Mouse (Mus musculus): ENCODE data around the gene Srd5a1. TPM values are rescaled to one million over a fixed set of nuclear protein-coding genes. Genes with fewer than 3 reads are reported as not detected.

Gene Srd5a1
- 28.3 and 32.5 TPM in 2 replicates for polyA plus RNA-seq (2016; fragmentation: Nextera tagmentation; extraction: Ambion mirVana)

GRCm38 (mm10) chr13:69611398-69612174 lies at the start of gene Srd5a1:
Srd5a1 (minus strand) TSS chr13:69611442.
- peak; percentile 100 for ATAC-seq (ENCODE audit: insufficient number of reproducible peaks, insufficient read depth, low FRiP score, low TSS enrichment)
- H3K36me3 ChIP-seq = peaks cover 25% of the 10 kb centered on the region
- WGBS = under 1% methylated on average over 69 of the region's 69 CpGs
- H3K4me2 ChIP-seq (replicated peaks) = peak within 1 kb of the TSS; percentile 91
- no peaks in the 10 kb centered on the region for H3K27me3 ChIP-seq
- H3K9me3 ChIP-seq = no peaks in the 10 kb centered on the region
- peak within 1 kb of the TSS; percentile 82 for H3K9ac ChIP-seq
- 0 out of 2 replicates have a peak within 1 kb of the TSS, but pooled peaks have one; percentile 30 for H3K27ac ChIP-seq
- peak within 1 kb of the TSS; percentile 95 for H3K4me3 ChIP-seq
- peaks cover 10% of the 10 kb centered on the region; the same call in 1 of the 2 replicates for H3K4me1 ChIP-seq

GRCm38 (mm10) chr13:69654508-69654907 lies 43.3 kb upstream of the Srd5a1 start:
- Histone ChIP-seq H3K4me2 (replicated peaks) (no peak overlapping the region), H3K9me3 (no peaks in the 10 kb centered on the region), H3K4me1 (no peaks in the 10 kb centered on the region), H3K9ac (no peak overlapping the region), H3K36me3 (no peaks in the 10 kb centered on the region), H3K4me3 (no peak overlapping the region), H3K27ac (no peak overlapping the region), H3K27me3 (no peaks in the 10 kb centered on the region)
- 78% methylated on average over 3 of the region's 3 CpGs for WGBS
- ATAC-seq (ENCODE audit: insufficient number of reproducible peaks, insufficient read depth, low FRiP score, low TSS enrichment) = no peak

DNA sequence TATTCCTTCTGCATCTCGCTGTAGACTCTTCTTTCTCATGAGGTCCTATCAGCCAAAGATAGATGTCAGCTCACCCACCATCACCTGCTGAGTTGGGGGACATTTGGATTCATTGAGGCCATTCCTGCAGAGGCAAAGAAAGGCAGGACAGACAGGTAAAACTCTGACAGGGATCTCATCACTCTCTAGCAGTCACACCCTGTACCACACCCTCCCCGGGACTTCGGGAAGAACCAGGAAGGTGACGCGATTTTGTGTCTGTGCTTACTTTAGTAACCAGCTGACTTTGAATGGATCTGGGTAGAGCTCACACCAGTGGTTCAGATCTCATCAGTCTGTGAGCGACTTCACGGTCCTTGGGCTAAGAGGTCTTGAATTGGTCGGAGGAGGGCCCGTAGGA lies 35.2 kb upstream of the Srd5a1 start:
- no peak overlapping the region for H3K4me3 ChIP-seq
- no peak overlapping the region for H3K27ac ChIP-seq
- no peak for ATAC-seq (ENCODE audit: insufficient number of reproducible peaks, insufficient read depth, low FRiP score, low TSS enrichment)
- H3K9ac ChIP-seq = no peak overlapping the region
- H3K36me3 ChIP-seq = no peaks in the 10 kb centered on the region
- no peak overlapping the region for H3K4me2 ChIP-seq (replicated peaks)
- H3K9me3 ChIP-seq = no peaks in the 10 kb centered on the region
- 85% methylated on average over 9 of the region's 9 CpGs for WGBS
- no peaks in the 10 kb centered on the region for H3K4me1 ChIP-seq
- H3K27me3 ChIP-seq = no peaks in the 10 kb centered on the region

DNA sequence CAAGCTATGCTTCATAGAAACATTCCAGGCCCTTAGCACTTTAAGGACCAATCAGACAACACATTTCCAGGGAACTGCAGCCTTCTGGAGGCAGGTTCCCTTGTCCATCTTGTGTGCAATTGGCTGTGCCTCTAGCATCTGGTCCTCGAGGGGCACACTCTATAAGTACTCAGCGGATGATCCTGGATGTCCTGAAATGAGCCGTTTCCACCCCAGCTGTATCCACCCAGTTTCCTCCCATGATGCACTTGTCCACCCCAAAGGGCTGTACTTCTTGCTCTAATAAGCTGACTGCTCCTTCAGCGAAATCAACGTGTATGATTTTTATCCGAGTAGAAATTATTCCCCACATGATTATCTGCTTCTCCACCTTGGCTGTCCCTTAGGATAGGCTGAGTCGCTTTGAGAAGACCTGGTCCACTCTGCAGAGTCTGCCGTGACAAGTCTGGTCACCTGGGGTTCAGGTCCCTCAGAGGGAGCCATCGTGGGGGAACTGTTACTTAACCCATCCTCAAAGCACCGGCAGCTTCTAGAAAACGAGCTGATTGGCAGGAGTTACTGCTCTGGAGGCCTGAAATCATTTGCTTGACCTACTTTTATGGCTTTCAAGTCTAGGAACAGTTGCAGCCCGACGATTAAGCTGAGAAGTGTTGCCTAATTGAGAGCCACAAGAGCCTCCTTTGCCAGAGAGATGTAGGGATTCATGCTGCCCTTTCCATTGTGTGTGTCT lies 34.6 kb upstream of the Srd5a1 start:
- Histone ChIP-seq H3K27ac (no peak overlapping the region), H3K9ac (no peak overlapping the region), H3K27me3 (no peaks in the 10 kb centered on the region), H3K4me2 (replicated peaks) (no peak overlapping the region), H3K4me3 (no peak overlapping the region), H3K36me3 (no peaks in the 10 kb centered on the region), H3K4me1 (no peaks in the 10 kb centered on the region), H3K9me3 (no peaks in the 10 kb centered on the region)
- ATAC-seq (ENCODE audit: insufficient number of reproducible peaks, insufficient read depth, low FRiP score, low TSS enrichment) = no peak
- WGBS = 82% methylated on average over 13 of the region's 13 CpGs

DNA sequence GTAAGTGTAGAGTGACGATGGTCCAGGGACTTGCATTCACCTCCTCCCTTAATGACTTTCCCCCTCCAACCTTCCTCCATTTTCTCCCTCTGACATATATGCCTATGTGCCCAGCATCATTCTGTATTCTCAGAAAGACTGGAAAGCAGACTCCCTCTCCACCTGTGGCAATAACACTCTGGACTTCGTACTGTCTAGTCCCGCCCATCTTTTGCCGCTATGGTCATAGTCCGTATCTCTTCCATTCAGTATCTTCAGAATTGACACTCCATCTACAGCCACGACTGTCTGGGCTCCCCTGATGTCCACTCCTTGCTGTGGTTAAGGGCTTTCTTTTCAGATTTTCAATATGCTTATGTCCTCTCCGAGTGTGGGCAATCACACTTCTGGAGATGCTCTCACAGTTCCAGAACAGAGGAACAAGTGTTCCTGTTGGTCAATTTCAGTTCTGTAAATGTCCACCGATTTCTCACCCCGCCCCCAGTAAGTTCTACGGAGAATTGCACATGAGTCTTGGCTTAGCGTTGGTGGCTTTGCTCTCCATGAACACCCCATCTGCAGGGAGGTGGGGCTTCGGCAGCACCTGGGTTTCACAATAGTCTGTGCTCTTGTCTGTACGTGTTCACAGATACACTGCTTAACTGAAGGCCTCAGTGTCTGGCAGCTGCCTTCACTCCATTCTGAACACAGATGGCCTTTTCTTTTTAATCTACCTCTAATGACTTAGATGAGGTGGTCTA lies 33.4 kb upstream of the Srd5a1 start:
- Histone ChIP-seq H3K4me3 (no peak overlapping the region), H3K4me1 (no peaks in the 10 kb centered on the region), H3K36me3 (0 out of 2 replicates have a peak, but pooled peaks cover under 1% of the 10 kb centered on the region), H3K9me3 (no peaks in the 10 kb centered on the region), H3K9ac (no peak overlapping the region), H3K27me3 (no peaks in the 10 kb centered on the region), H3K27ac (no peak overlapping the region), H3K4me2 (replicated peaks) (no peak overlapping the region)
- 85% methylated on average over 13 of the region's 13 CpGs for WGBS
- ATAC-seq (ENCODE audit: insufficient number of reproducible peaks, insufficient read depth, low FRiP score, low TSS enrichment) = no peak

DNA sequence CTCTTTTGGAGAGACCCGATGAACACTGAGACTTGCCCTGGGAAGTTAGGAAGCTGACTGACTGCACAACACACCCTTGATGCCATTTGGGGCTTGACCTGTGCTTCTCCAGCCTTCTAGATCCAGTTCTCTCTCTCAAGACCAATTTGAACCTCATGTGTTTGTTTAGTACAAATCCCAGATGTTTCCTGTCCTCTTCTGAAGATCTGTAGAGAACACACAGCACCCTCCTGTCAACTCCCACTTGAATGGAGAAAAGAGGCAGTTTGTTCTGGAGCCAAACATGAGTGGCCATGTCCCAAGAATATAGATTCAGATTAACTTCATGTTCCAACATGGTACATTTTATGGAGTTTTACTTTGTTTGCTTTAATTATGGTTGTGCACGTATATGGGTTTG lies 32.7 kb upstream of the Srd5a1 start:
- Histone ChIP-seq H3K36me3 (peaks cover 6% of the 10 kb centered on the region; the same call in 1 of the 2 replicates), H3K27me3 (no peaks in the 10 kb centered on the region), H3K9ac (no peak overlapping the region), H3K27ac (no peak overlapping the region), H3K9me3 (no peaks in the 10 kb centered on the region), H3K4me3 (no peak overlapping the region), H3K4me2 (replicated peaks) (no peak overlapping the region), H3K4me1 (no peaks in the 10 kb centered on the region)
- WGBS = 78% methylated on average over 2 of the region's 2 CpGs
- no peak for ATAC-seq (ENCODE audit: insufficient number of reproducible peaks, insufficient read depth, low FRiP score, low TSS enrichment)

GRCm38 (mm10) chr13:69642656-69643216 lies 31.5 kb upstream of the Srd5a1 start:
- H3K4me1 ChIP-seq = no peaks in the 10 kb centered on the region
- no peak for ATAC-seq (ENCODE audit: insufficient number of reproducible peaks, insufficient read depth, low FRiP score, low TSS enrichment)
- no peak overlapping the region for H3K4me2 ChIP-seq (replicated peaks)
- H3K27me3 ChIP-seq = no peaks in the 10 kb centered on the region
- H3K9me3 ChIP-seq = no peaks in the 10 kb centered on the region
- no peak overlapping the region for H3K4me3 ChIP-seq
- peaks cover 15% of the 10 kb centered on the region for H3K36me3 ChIP-seq
- no peak overlapping the region for H3K9ac ChIP-seq
- WGBS = 80% methylated on average over 5 of the region's 5 CpGs
- H3K27ac ChIP-seq = no peak overlapping the region

DNA sequence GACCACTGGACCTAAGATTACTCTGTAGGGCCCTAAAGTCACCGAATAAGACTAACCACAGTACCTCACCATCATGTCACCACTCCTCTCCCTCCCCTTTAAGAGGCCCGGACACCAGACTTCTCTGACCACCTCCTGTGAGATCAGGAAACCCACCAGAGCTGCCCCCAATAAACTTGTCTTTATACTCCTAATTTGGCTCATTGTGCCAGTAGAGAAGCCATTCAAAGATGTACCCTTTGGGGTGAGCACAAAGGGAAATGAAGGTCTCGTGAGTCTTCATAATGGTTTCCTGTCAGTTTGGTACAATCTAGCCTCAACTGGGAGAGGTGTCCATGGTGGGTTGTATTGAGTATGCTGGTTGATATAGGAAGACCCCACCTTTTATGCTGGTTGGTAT lies 29.8 kb upstream of the Srd5a1 start:
- H3K4me2 ChIP-seq (replicated peaks) = no peak overlapping the region
- 86% methylated on average over 3 of the region's 3 CpGs for WGBS
- H3K27ac ChIP-seq = no peak overlapping the region
- H3K4me3 ChIP-seq = no peak overlapping the region
- no peaks in the 10 kb centered on the region for H3K27me3 ChIP-seq
- no peaks in the 10 kb centered on the region for H3K9me3 ChIP-seq
- H3K4me1 ChIP-seq = no peaks in the 10 kb centered on the region
- ATAC-seq (ENCODE audit: insufficient number of reproducible peaks, insufficient read depth, low FRiP score, low TSS enrichment) = no peak
- peaks cover 29% of the 10 kb centered on the region for H3K36me3 ChIP-seq
- no peak overlapping the region for H3K9ac ChIP-seq

DNA sequence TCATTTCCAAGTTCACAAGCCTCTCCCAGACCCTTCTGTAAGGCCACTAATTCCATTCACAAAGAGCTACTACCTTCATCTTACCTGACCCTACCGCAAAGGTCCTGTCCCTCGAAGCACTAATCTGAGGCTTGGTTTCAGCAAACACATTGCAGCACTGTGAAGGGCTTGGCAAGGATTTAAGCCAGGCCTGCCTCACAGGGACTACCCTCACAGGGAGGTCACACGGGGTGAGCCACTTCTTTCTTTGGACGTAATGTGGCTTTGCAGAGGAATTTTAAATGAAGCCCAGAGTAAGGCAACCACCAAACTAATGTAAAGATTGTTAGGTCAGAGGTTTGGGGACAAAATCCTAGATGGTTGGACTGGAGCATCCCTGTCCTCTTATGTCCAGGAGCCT lies 29.3 kb upstream of the Srd5a1 start:
- Histone ChIP-seq H3K27me3 (no peaks in the 10 kb centered on the region), H3K4me3 (no peak overlapping the region), H3K9ac (no peak overlapping the region), H3K36me3 (peaks cover 34% of the 10 kb centered on the region), H3K27ac (no peak overlapping the region), H3K4me2 (replicated peaks) (no peak overlapping the region), H3K4me1 (no peaks in the 10 kb centered on the region), H3K9me3 (no peaks in the 10 kb centered on the region)
- no peak for ATAC-seq (ENCODE audit: insufficient number of reproducible peaks, insufficient read depth, low FRiP score, low TSS enrichment)
- WGBS = 80% methylated on average over 4 of the region's 4 CpGs

DNA sequence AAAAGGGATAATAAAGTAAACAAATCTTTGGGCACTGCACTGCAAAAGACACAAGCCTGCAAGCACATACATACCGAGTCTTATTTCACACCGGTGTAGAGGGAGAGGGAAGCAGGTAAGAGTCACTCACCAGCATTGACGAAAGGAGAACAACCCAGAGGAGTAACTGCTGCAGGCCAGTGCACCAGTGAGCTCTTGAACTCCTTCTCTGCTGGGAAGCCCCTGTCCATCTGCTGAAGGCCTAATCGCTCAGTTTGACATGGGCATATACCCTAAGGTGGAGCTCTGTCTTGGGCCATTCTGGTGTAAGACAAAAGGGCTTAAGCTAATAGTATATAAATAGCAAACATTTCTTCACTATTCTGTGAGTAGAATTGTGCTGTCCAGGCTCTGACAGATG lies 28.9 kb upstream of the Srd5a1 start:
- Histone ChIP-seq H3K36me3 (peaks cover 38% of the 10 kb centered on the region), H3K9me3 (no peaks in the 10 kb centered on the region), H3K4me2 (replicated peaks) (no peak overlapping the region), H3K27ac (no peak overlapping the region), H3K4me3 (no peak overlapping the region), H3K27me3 (no peaks in the 10 kb centered on the region), H3K4me1 (no peaks in the 10 kb centered on the region), H3K9ac (no peak overlapping the region)
- ATAC-seq (ENCODE audit: insufficient number of reproducible peaks, insufficient read depth, low FRiP score, low TSS enrichment) = no peak
- WGBS = 87% methylated on average over 4 of the region's 4 CpGs

DNA sequence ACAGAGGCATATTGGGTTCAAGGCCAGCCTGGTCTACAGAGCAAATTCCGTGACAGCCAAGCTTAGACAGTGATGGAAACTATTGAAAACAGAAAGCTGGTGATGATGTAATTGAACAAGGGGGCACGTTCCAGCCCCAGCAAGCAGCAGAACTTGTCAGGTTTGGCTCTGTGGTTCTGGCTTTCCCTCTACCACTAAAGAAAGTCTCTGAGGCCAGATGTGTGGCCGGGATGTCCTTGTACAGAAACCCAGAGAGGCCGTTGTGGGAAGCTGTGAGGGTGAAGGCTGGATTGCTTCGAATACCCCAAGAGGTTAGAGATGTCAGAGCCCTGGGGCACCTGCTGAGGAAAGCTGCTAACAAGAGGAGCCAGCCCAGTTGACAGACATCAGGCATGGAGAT lies 28.0 kb upstream of the Srd5a1 start:
- no peak overlapping the region for H3K27ac ChIP-seq
- no peak overlapping the region for H3K9ac ChIP-seq
- peaks cover 47% of the 10 kb centered on the region for H3K36me3 ChIP-seq
- no peaks in the 10 kb centered on the region for H3K27me3 ChIP-seq
- no peaks in the 10 kb centered on the region for H3K9me3 ChIP-seq
- ATAC-seq (ENCODE audit: insufficient number of reproducible peaks, insufficient read depth, low FRiP score, low TSS enrichment) = no peak
- H3K4me1 ChIP-seq = no peaks in the 10 kb centered on the region
- no peak overlapping the region for H3K4me3 ChIP-seq
- no peak overlapping the region for H3K4me2 ChIP-seq (replicated peaks)
- WGBS = 89% methylated on average over 5 of the region's 5 CpGs
